Mouse (Mus musculus) heart, embryonic 14.5 days (tissue): Measurements from ENCODE around the gene Slc2a4. TPM values are rescaled to one million over a fixed set of nuclear protein-coding genes. Genes with fewer than 3 reads are reported as not detected.

ENCODE experiments used
- ATAC-seq: fragments of 200-750 bp; cut with Nextera tagmentation; 2 replicates; pipeline ENCODE4 v1.8.0; 2017; ENCODE audit warnings: low read depth, moderate TSS enrichment; ENCODE audit not compliant: insufficient number of reproducible peaks, insufficient read depth, low FRiP score
- H3K27ac ChIP-seq, 2 experiments: fragments of 200-500 bp in 1 of 2; fragments of 300-500 bp in 1 of 2; sonication (generic) in 1 of 2; replicated peaks in 1 of 2; 2 replicates each; pipeline ENCODE4 v1.5.1; 2012 to 2014; ENCODE audit warnings: low read depth in 2 of 2, low read length in 2 of 2, control low read depth in 1 of 2, mild to moderate bottlenecking in 1 of 2, mixed read lengths in 1 of 2; ENCODE audit not compliant: control insufficient read depth in 1 of 2, insufficient read depth in 1 of 2
- H3K27me3 ChIP-seq: fragments of 300-500 bp; sonication (generic); 2 replicates; pipeline ENCODE4 v1.6.1; 2014; ENCODE audit warnings: mild to moderate bottlenecking, low read length, control low read depth; ENCODE audit not compliant: control insufficient read depth, insufficient read depth
- H3K36me3 ChIP-seq: fragments of 300-500 bp; sonication (generic); 2 replicates; pipeline ENCODE4 v1.6.1; 2014; ENCODE audit warnings: mild to moderate bottlenecking, control low read depth, low read length, mixed read lengths; ENCODE audit not compliant: control insufficient read depth, insufficient read depth
- H3K4me1 ChIP-seq, 2 experiments: fragments of 200-500 bp in 1 of 2; fragments of 300-500 bp in 1 of 2; sonication (generic) in 1 of 2; 2 replicates each; pipeline ENCODE4 v1.6.1; 2012 to 2014; ENCODE audit warnings: low read length in 2 of 2, control low read depth in 1 of 2, mixed read lengths in 1 of 2; ENCODE audit not compliant: control insufficient read depth in 2 of 2, insufficient read depth in 2 of 2
- H3K4me2 ChIP-seq: fragments of 300-500 bp; sonication (generic); 2 replicates; pipeline ENCODE4 v1.6.1; 2014; ENCODE audit warnings: mild to moderate bottlenecking, low read length
- H3K4me3 ChIP-seq, 2 experiments: fragments of 200-500 bp in 1 of 2; fragments of 300-500 bp in 1 of 2; sonication (generic) in 1 of 2; 2 replicates each; pipeline ENCODE4 v1.5.1; 2012 to 2014; ENCODE audit warnings: low read length in 2 of 2, mild to moderate bottlenecking in 2 of 2, control low read depth in 1 of 2, low read depth in 1 of 2, moderate library complexity in 1 of 2; ENCODE audit not compliant: control insufficient read depth in 1 of 2, insufficient read depth in 1 of 2
- H3K9ac ChIP-seq: fragments of 300-500 bp; sonication (generic); 2 replicates; pipeline ENCODE4 v1.6.1; 2014; ENCODE audit warnings: mild to moderate bottlenecking, low read length
- H3K9me3 ChIP-seq: fragments of 300-500 bp; sonication (generic); 2 replicates; pipeline ENCODE4 v1.6.1; 2016; ENCODE audit warnings: low read length, control low read depth; ENCODE audit not compliant: control insufficient read depth
- WGBS: fragments of 180-500 bp; shearing (Covaris S2); extraction: QIAGEN DNeasy Blood & Tissue Kit; methylation state at CpG from one replicate; pipeline ENCODE4 v1.1.7; 2014; 5-methylcytosine and 5-hydroxymethylcytosine counted together
- polyA plus RNA-seq: library from polyadenylated mRNA; unstranded; fragments of >200 nt; fragmentation: Nextera tagmentation; extraction: Ambion mirVana; gene quantifications from 2 replicates; pipeline ENCODE4 v1.2.1, GENCODE M21; 2014

The Slc2a4 gene
- polyA plus RNA-seq, 1 experiment from 2014 or later: 28.5 TPM

DNA sequence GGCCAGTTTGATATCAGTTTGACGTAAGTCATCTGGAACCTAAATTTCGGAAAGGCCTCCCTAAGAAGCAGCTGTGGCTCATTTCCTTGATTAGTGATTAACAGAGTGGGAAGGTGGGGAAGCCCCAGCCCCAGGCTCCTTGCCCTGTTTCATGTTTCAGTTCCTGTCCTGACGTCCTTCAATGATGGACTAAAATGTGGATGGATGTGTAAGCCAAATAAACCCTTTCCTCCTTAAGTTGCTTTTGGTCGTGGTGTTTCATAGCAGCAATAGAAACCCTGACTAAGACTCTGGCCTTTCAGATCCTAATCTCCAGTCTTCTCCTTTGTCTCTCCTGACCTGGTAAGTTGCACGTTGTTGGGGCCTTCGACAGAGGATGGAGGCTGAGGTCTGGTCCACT, 22.2 kb upstream of the Slc2a4 start:
- H3K4me2 ChIP-seq: no peak overlapping the region
- 87% methylated on average over 6 of the region's 6 CpGs for WGBS
- H3K27ac ChIP-seq: no peak overlapping the region
- peaks cover 67% of the 10 kb centered on the region for H3K36me3 ChIP-seq
- no peak for ATAC-seq
- peaks cover 4 to 11% of the 10 kb centered on the region in 2 experiments; a peak in 3 of 4 replicates for H3K4me1 ChIP-seq
- H3K9me3 ChIP-seq: no peaks in the 10 kb centered on the region
- peaks cover 18% of the 10 kb centered on the region for H3K27me3 ChIP-seq
- no peak overlapping the region for H3K9ac ChIP-seq
- H3K4me3 ChIP-seq: no peak overlapping the region

DNA sequence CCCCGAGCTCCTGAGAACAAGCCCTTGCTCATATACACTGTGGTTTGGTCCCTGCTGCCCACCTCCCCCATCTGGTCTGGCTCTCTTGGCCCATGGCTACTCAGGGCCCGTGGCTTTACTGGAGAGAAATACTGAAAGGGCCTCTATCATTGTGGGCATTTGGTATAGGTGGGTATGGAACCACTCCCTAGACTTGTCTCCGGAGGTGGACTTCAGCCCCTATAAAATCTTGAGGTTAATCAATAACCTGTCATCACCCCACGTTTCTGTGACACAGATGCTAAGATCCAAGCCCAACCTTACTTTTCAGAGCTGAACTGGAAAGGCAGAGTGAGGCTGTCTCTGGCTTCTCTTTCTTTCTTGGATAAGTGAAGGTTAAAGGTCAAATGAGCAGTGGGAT, 20.8 kb upstream of the Slc2a4 start:
- Histone ChIP-seq H3K4me2 (no peak overlapping the region), H3K4me1 (peaks cover 4 to 14% of the 10 kb centered on the region in 2 experiments; a peak in 3 of 4 replicates), H3K27ac (no peak overlapping the region), H3K27me3 (peaks cover 33% of the 10 kb centered on the region), H3K9me3 (no peaks in the 10 kb centered on the region), H3K4me3 (no peak overlapping the region), H3K9ac (no peak overlapping the region), H3K36me3 (peaks cover 52% of the 10 kb centered on the region)
- no peak for ATAC-seq
- 72% methylated on average over 4 of the region's 4 CpGs for WGBS

DNA sequence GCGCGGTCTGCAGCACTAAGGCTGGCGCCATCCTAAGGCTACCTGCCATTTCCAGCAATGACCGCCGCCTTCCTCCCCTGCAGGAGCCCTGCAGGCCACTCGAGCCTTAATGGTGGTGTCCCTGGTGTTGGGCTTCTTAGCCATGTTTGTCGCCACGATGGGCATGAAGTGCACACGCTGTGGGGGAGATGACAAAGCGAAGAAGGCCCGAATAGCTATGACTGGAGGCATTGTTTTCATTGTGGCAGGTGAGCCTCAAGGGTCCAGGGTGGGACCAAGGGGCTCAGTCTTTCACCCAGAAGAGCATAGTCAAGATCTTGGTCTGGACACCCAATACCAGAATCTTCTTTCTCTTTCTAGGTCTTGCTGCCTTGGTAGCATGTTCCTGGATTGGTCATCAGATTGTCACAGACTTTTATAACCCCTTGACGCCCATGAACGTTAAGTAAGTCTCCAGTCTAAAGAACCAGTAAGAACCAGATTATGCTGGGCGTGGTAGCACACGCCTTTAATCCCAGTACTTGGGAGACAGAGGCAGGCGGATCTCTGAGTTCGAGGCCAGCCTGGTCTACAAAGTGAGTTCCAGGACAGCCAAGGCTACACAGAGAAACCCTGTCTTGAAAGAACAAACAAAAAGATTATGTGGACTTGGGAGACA, 19.0 kb upstream of the Slc2a4 start:
- peaks cover 34% of the 10 kb centered on the region for H3K36me3 ChIP-seq
- peak overlapping the region; percentile 30 to 44; a peak in 3 of 4 replicates for H3K4me3 ChIP-seq
- H3K4me2 ChIP-seq: peak overlapping the region; percentile 84
- H3K9ac ChIP-seq: peak overlapping the region; percentile 66
- no peak for ATAC-seq
- peaks cover 4 to 14% of the 10 kb centered on the region in 2 experiments; a peak in 3 of 4 replicates for H3K4me1 ChIP-seq
- H3K27me3 ChIP-seq: peaks cover 49% of the 10 kb centered on the region
- WGBS: 34% methylated on average over 17 of the region's 17 CpGs
- no peaks in the 10 kb centered on the region for H3K9me3 ChIP-seq
- H3K27ac ChIP-seq: no peak overlapping the region

DNA sequence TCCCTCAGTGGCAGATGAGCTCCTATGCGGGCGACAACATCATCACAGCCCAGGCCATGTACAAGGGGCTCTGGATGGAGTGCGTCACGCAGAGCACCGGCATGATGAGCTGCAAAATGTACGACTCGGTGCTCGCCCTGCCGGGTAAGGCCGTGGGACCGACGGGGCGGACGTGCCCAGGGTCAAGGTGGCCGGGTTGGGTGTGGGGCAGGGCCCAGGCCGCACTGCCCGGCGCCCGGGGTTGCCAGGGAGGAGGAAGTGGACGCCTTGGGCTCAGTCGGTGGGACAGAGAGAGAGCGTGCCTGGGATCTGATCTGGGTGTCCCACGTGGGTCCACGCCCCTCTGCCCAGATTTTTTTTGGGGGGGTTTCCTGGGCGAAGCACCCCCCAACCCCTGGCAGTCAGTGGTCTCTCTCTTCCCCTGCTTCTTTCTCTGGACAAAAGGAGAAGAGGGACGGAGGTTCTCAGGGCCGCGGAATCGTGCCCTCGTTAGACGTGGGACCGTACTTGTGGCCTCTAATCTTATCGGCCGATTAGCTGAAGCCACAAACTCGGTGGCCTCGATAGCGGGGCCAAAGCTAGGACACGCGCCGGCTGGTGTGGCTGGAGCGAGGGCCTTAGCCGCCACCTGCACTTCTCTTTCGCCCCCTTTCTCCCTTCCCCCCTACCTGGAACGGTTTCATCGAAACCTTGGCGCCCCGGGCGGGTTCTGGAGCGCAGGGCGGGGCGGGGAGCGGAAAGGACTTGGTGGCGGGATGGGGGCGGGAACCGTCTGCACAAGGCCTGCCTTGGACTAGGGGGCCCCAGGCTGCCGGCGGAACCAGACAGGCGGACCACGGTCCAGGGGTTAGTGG, 18.2 kb upstream of the Slc2a4 start:
- Histone ChIP-seq H3K27me3 (peaks cover 55% of the 10 kb centered on the region), H3K27ac (no peak overlapping the region), H3K36me3 (peaks cover 27% of the 10 kb centered on the region), H3K9me3 (no peaks in the 10 kb centered on the region), H3K9ac (peak overlapping the region; percentile 66), H3K4me2 (peak overlapping the region; percentile 84), H3K4me3 (peak overlapping the region; percentile 30 to 44), H3K4me1 (peaks cover 4 to 14% of the 10 kb centered on the region in 2 experiments; a peak in 3 of 4 replicates)
- ATAC-seq: peak; percentile 58; the same call in 1 of the 2 replicates
- WGBS: 2% methylated on average over 58 of the region's 59 CpGs

DNA sequence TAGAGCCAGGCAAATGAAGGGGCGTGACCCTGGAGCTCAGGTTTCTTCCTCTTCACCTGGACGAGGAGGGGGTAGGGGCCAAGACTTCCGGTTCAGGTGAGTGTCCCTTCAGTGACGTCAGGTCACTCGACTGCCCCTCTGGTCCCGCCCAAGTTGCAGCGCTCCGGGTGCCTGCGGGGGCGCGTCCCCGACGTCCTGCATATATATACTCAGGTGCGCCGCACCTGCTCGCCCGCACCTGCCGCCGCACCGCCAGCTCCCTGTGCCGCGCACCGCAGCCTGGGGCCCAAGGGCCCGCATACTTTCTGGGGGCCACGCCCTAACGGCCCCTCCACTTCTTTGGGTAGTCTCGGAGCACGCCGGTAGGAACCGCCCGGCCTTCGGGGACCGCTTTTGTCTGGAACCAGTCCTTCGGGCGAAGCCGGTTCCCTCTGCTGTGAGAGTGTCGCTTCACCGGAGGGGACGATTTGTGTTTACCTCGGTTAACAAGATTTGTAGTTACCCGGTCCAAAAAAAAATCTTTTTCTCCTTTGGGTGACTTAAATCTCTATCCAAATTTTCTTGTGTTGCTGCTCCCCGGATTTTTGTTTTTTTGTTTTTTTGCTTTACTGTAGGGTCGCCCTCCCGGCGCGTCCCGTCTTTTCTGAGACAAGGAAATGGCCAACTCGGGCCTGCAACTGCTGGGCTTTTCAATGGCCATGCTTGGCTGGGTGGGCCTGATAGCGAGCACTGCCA, 17.4 kb upstream of the Slc2a4 start:
- ATAC-seq: no peak
- Histone ChIP-seq H3K9ac (0 out of 2 replicates have a peak overlapping the region, but pooled peaks have one; percentile 1), H3K27ac (no peak overlapping the region), H3K27me3 (peaks cover 63% of the 10 kb centered on the region), H3K36me3 (peaks cover 25% of the 10 kb centered on the region), H3K4me1 (peaks cover 4 to 14% of the 10 kb centered on the region in 2 experiments; a peak in 3 of 4 replicates), H3K9me3 (no peaks in the 10 kb centered on the region), H3K4me2 (peak overlapping the region; percentile 84), H3K4me3 (peak overlapping the region in 1 of 2 experiments; percentile 44; a peak in 2 of 4 replicates)
- 4% methylated on average over 46 of the region's 49 CpGs for WGBS

DNA sequence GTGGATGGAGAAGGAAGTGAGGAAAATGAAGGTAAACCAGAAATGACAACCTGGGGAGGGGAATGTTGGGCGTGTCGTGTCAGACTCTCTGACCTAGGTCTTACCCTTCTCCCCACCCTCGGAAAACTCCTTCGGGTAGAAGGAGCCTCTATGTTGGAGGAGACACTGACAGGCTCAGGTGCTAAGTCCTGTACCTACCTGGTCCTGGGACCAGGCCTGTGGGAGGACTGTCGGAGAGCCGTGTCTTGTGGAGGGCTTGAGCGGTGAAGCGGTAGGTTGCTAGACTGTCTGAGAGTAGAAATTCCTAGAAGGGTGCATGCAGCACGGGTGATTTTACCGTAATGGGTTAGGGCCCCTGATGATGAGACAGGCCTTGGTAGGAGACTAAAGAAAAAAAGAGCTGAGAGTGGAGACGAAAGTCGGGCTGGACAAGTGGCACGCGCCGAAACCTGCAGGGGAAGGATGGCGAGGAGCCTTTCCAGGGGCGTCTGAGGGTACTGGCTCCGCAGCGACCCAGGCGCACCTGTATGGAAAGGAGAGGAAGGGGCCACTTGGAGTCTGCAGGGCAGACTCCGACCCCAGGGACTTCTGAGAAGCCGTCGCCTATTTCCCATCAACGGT, 16.8 kb upstream of the Slc2a4 start, which contains the start of gene Cldn7:
Gene Cldn7 (plus strand): TSS at position 130 of the 621 bp plus-strand sequence.
- Histone ChIP-seq H3K27me3 (peaks cover 63% of the 10 kb centered on the region), H3K4me3 (peak within 1 kb of the TSS in 1 of 2 experiments; percentile 44; a peak in 2 of 4 replicates), H3K4me1 (peaks cover 4 to 14% of the 10 kb centered on the region in 2 experiments; a peak in 3 of 4 replicates), H3K27ac (no peak within 1 kb of the TSS), H3K4me2 (peak within 1 kb of the TSS; percentile 84), H3K9ac (0 out of 2 replicates have a peak within 1 kb of the TSS, but pooled peaks have one; percentile 1), H3K9me3 (no peaks in the 10 kb centered on the region), H3K36me3 (peaks cover 18% of the 10 kb centered on the region)
- 9% methylated on average over 24 of the region's 24 CpGs for WGBS
- ATAC-seq: no peak
